Mouse (Mus musculus) stomach, postnatal 0 days (tissue): ENCODE measurements at regions not wholly inside any gene's neighbourhood (a gene's known extent, or its start where the extent isn't known, plus 50 kb on each side); places are given as distances from the start of the nearest gene placed in this dataset.

Source experiments
- CTCF ChIP-seq: IDR thresholded peaks from 2 replicates; pipeline ENCODE4 v1.5.1; 2016; ENCODE audit warnings: antibody characterized with exemption, low read depth, mild to moderate bottlenecking, moderate library complexity
- EP300 ChIP-seq: optimal IDR thresholded peaks from 2 replicates; pipeline ENCODE3; 2016; ENCODE audit warnings: antibody characterized with exemption

GRCm38 (mm10) chr9:76390839-76391238, 67.2 kb upstream of the Hcrtr2 start:
- TF ChIP-seq CTCF, result peak; percentile 88
- TF ChIP-seq EP300, result no peak
